Mouse (Mus musculus): ENCODE measurements at regions not wholly inside any gene's neighbourhood (a gene's known extent, or its start where the extent isn't known, plus 50 kb on each side); places are given as distances from the start of the nearest gene placed in this dataset.

- intact Hi-C loops (cut with DNase I) = no loop called here
- DNase-seq (ENCODE audit: extremely low spot score in 1 of 2, low spot score in 2 of 2) = no peak
These were observed 78.7 kb upstream of the Klf6 start for GRCm38 (mm10) chr13:5782540-5782939.

GRCm38 (mm10) chr13:5787114-5787513, 74.2 kb upstream of the Klf6 start:
- intact Hi-C loops (cut with DNase I) = no loop called here

DNA sequence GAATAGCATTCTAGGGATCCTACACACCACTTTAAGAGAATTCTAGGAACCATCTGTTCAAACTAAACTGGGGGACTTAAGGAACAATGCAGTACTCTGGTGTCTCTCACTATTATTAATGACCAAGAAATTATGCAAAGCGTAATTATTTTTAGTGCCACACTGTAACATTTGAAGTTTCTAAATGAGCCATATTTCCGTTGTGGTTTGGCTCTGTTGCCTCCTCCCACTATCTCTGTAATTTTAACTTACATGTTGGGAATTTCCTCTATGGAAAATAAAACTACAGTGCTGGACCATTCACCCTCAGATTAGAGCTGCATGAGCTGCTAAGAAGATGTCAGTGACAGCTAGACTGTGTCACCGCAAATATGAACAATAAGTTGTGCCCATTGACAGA, 72.0 kb upstream of the Klf6 start:
- intact Hi-C loops (cut with DNase I) = no loop called here

More at GRCm38 (mm10) chr13:5787114-5787513, 74.2 kb upstream of the Klf6 start:
- DNase-seq (ENCODE audit: extremely low spot score in 1 of 2, low spot score in 2 of 2) = no peak

GRCm38 (mm10) chr13:5802079-5802478, 59.2 kb upstream of the Klf6 start:
- no peak for DNase-seq (ENCODE audit: extremely low spot score in 1 of 2, low spot score in 2 of 2)
- intact Hi-C loops (cut with DNase I) = no loop called here

More for the DNA sequence above, 72.0 kb upstream of the Klf6 start:
- DNase-seq (ENCODE audit: extremely low spot score in 1 of 2, low spot score in 2 of 2) = no peak

DNA sequence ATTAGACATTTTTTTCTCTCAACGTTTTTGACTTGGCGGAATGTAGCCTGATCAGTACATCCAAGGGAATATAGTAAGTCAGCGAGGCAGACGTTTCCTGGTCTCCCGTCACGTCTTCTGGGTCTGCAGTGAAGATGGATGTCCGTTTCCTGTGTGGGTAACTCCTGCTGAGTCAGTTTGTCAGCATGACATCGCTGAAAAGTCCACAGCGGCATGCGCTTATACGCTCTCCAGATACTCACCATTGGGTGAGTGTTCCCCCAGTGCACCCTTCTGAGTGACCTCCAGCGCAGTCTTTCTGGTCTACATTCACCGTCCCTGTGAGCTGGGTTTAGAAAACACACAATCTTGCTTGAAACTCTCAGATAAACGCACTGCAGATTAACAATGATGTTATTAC, 58.5 kb upstream of the Klf6 start:
- intact Hi-C loops (cut with DNase I) = no loop called here

DNA sequence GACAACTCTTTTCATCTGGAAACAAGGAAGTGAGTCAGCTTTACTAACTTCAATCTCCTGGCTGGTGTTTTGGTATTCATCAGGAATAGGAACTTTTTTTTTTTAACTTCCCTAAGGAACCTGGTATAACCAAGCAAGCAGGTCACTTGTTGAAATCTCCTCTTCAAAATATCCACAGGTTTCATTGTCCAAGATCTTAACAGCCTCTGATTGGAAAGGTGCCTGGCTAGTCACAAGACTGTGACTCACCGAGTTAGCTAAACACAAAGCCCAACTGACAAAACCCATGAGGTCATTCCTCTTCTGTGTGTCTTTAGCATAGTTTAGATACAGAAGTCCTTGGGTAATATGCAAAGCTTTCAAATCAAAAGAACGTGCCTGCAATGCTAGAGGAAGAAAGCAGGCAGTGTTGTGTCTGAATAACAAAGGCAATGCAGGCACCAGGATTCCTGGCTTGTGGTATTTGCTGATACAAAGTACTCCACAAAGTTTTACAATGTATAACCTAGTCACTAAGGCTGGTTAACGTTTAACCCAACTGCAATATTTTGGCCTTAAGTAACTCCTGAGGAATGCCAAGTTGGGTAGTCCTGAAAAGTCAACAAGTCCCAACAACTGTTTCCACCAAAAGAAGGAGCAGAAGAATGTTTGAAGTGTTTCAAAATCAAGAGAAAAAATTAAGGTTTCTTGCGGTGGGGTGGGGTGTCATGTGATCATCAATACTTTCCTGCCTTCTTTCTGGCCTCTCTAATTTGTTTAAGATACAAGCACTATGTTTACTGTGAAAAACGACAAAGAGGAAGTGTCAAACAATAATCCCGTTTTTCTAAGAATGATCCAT, 57.5 kb upstream of the Klf6 start:
- DNase-seq (ENCODE audit: extremely low spot score in 1 of 2, low spot score in 2 of 2) = no peak
- intact Hi-C loops (cut with DNase I) = no loop called here

More for the DNA sequence above, 58.5 kb upstream of the Klf6 start:
- peak in 1 of 2 experiments; percentile 32 for DNase-seq (ENCODE audit: extremely low spot score in 1 of 2, low spot score in 2 of 2)

DNA sequence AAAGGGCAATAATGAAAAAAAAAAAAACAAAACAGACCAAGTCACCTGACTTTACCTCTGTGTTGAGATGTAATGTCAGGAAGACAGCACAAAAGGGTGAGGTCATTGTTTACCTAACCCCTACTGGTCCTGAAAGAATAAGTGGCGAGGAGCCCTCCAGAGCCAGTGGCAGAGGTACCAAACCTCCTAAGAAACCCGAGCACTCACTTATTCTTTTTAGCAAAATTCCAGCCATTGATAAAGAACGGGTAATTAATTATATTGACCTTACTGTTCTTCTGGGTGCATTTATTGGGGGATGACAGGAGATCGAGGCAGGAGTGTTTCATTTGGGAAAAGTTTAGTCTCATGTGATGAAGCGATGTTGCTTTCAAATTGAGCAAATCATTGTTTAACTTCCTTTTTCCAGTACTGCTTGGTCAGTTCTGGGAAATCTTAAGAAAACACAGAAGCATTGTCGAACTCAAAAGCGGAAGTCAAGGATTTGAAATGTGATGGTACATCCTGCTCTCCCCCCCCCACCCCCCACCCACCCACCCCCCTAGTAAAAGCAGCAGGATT, 56.8 kb upstream of the Klf6 start:
- intact Hi-C loops (cut with DNase I) = no loop called here
- no peak for DNase-seq (ENCODE audit: extremely low spot score in 1 of 2, low spot score in 2 of 2)

DNA sequence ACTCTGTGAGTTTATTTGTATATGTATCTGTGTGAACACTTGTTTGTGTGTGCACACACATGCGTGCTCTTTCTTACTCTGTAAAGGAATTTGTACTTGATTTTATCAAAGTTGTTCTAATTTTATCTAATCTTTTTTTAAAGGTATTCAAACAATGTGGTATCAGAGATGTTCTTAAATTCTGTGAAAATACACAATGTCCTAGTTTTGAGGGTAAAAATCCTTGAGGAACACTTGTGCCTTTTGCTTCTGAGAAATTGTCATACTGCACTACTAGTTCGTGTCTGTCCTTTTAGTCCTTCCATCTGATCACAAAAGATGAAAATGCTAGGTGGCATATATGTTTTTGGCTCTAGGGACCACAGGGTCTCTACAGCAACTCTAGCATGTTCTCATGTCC, 52.9 kb upstream of the Klf6 start:
- intact Hi-C loops (cut with DNase I) = no loop called here
- no peak for DNase-seq (ENCODE audit: extremely low spot score in 1 of 2, low spot score in 2 of 2)

All from left cerebral cortex, postnatal 10 days (tissue).